Mouse (Mus musculus): ENCODE data around the gene 1700023F06Rik. TPM values are rescaled to one million over a fixed set of nuclear protein-coding genes. Genes with fewer than 3 reads are reported as not detected.

Gene 1700023F06Rik
- polyA plus RNA-seq, 1 experiment from 2014 or later, result 2.4 TPM

DNA sequence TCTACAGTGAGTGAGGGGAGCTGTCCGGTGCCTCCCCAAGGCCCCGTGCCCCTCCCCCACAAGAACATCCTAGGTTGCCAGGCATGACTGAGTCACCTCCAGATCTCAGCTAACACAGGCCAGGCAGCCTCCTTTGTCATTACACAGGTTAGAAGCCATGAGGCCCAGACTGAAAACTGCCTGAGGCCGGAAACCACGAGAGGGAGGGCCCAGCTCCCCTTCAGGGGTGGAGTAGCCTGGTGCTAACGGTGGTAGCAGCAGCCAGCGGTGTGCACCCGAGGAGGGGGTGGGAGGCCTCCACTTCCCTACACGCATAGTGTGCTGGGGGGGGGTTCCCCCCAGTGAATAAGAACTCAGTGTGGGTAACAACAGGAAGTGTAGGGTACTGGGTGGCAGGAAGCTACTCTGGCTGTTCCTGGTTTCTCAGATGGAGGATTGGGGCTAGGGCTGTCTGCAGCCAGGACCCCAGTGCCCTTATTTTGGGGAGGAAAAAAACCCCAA, 33.4 kb downstream of the 1700023F06Rik start:
- no peaks in the 10 kb centered on the region for H3K36me3 ChIP-seq (ENCODE audit: control insufficient read depth, insufficient read depth, low read length)
- no peak overlapping the region for H3K27ac ChIP-seq (ENCODE audit: low read depth, low read length)
- H3K4me2 ChIP-seq (ENCODE audit: low read depth, low read length), result no peak overlapping the region
- no peaks in the 10 kb centered on the region for H3K9me3 ChIP-seq (ENCODE audit: control insufficient read depth, low read length)
- 55% methylated on average over 8 of the region's 8 CpGs for WGBS
- ATAC-seq (ENCODE audit: low read depth), result no peak
- H3K4me3 ChIP-seq (ENCODE audit: low read depth, low read length), result no peak overlapping the region
- no peak overlapping the region for H3K9ac ChIP-seq (replicated peaks; ENCODE audit: low read depth, low read length)
- H3K4me1 ChIP-seq (ENCODE audit: control insufficient read depth, insufficient read depth, low read length), result peaks cover 13% of the 10 kb centered on the region
- peaks cover 4% of the 10 kb centered on the region; the same call in 1 of the 2 replicates for H3K27me3 ChIP-seq (ENCODE audit: control insufficient read depth, insufficient read depth, low read length)

- Histone ChIP-seq H3K27me3 (ENCODE audit: control insufficient read depth, insufficient read depth, low read length) (peaks cover 4% of the 10 kb centered on the region; the same call in 1 of the 2 replicates), H3K4me2 (ENCODE audit: low read depth, low read length) (no peak overlapping the region), H3K4me3 (ENCODE audit: low read depth, low read length) (no peak overlapping the region), H3K36me3 (ENCODE audit: control insufficient read depth, insufficient read depth, low read length) (no peaks in the 10 kb centered on the region), H3K4me1 (ENCODE audit: control insufficient read depth, insufficient read depth, low read length) (peaks cover 13% of the 10 kb centered on the region), H3K9me3 (ENCODE audit: control insufficient read depth, low read length) (no peaks in the 10 kb centered on the region), H3K27ac (ENCODE audit: low read depth, low read length) (no peak overlapping the region), H3K9ac (replicated peaks; ENCODE audit: low read depth, low read length) (no peak overlapping the region)
- ATAC-seq (ENCODE audit: low read depth), result no peak
- WGBS, result 86% methylated on average over 5 of the region's 5 CpGs
These were observed 33.9 kb downstream of the 1700023F06Rik start for GRCm38 (mm10) chr11:103174411-103174832.

DNA sequence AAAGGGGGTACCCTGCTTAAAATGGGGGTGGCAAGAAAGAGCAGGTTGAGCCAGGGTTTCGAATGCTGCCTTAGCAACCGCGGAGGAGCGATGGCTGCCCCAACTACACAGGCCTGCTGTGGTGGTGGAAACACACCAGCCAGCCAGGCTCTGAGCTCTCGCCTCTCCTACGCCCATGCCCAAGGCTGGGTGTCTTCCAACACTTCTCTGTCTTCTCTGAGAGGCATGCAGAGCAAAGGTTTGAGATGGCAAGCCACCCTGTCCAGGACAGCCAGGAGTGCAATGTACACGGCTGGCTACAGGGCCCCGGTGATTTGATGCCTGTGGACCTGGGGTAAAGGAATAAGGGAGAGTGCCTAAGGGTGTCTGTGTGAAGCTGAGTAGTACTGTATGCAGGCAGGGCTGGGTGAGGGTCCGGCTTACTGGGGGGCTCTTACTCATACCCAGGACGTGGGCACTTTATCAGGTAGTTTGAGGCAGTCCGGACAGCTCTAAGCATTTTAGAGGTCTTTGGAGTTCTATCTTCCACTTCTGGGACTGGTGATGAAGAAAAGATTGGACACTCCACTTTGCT, 34.5 kb downstream of the 1700023F06Rik start:
- no peak for ATAC-seq (ENCODE audit: low read depth)
- H3K27me3 ChIP-seq (ENCODE audit: control insufficient read depth, insufficient read depth, low read length), result peaks cover 4% of the 10 kb centered on the region; the same call in 1 of the 2 replicates
- H3K4me2 ChIP-seq (ENCODE audit: low read depth, low read length), result no peak overlapping the region
- no peak overlapping the region for H3K4me3 ChIP-seq (ENCODE audit: low read depth, low read length)
- H3K4me1 ChIP-seq (ENCODE audit: control insufficient read depth, insufficient read depth, low read length), result peaks cover 13% of the 10 kb centered on the region
- no peaks in the 10 kb centered on the region for H3K36me3 ChIP-seq (ENCODE audit: control insufficient read depth, insufficient read depth, low read length)
- no peak overlapping the region for H3K9ac ChIP-seq (replicated peaks; ENCODE audit: low read depth, low read length)
- H3K27ac ChIP-seq (ENCODE audit: low read depth, low read length), result no peak overlapping the region
- no peaks in the 10 kb centered on the region for H3K9me3 ChIP-seq (ENCODE audit: control insufficient read depth, low read length)
- 96% methylated on average over 11 of the region's 11 CpGs for WGBS

GRCm38 (mm10) chr11:103173041-103173770, 35.2 kb downstream of the 1700023F06Rik start:
- H3K4me3 ChIP-seq (ENCODE audit: low read depth, low read length), result no peak overlapping the region
- no peaks in the 10 kb centered on the region for H3K9me3 ChIP-seq (ENCODE audit: control insufficient read depth, low read length)
- WGBS, result 86% methylated on average over 7 of the region's 7 CpGs
- no peak overlapping the region for H3K9ac ChIP-seq (replicated peaks; ENCODE audit: low read depth, low read length)
- ATAC-seq (ENCODE audit: low read depth), result no peak
- no peak overlapping the region for H3K4me2 ChIP-seq (ENCODE audit: low read depth, low read length)
- H3K27me3 ChIP-seq (ENCODE audit: control insufficient read depth, insufficient read depth, low read length), result peaks cover 4% of the 10 kb centered on the region; the same call in 1 of the 2 replicates
- H3K27ac ChIP-seq (ENCODE audit: low read depth, low read length), result no peak overlapping the region
- H3K4me1 ChIP-seq (ENCODE audit: control insufficient read depth, insufficient read depth, low read length), result peaks cover 13% of the 10 kb centered on the region
- no peaks in the 10 kb centered on the region for H3K36me3 ChIP-seq (ENCODE audit: control insufficient read depth, insufficient read depth, low read length)

- no peak for ATAC-seq (ENCODE audit: low read depth)
- WGBS, result 77% methylated on average over 6 of the region's 6 CpGs
- Histone ChIP-seq H3K36me3 (ENCODE audit: control insufficient read depth, insufficient read depth, low read length) (no peaks in the 10 kb centered on the region), H3K27ac (ENCODE audit: low read depth, low read length) (no peak overlapping the region), H3K4me2 (ENCODE audit: low read depth, low read length) (peak overlapping the region; percentile 81), H3K4me1 (ENCODE audit: control insufficient read depth, insufficient read depth, low read length) (peaks cover 13% of the 10 kb centered on the region), H3K27me3 (ENCODE audit: control insufficient read depth, insufficient read depth, low read length) (peaks cover 4% of the 10 kb centered on the region; the same call in 1 of the 2 replicates), H3K9ac (replicated peaks; ENCODE audit: low read depth, low read length) (no peak overlapping the region), H3K4me3 (ENCODE audit: low read depth, low read length) (no peak overlapping the region), H3K9me3 (ENCODE audit: control insufficient read depth, low read length) (no peaks in the 10 kb centered on the region)
These were observed 35.8 kb downstream of the 1700023F06Rik start for GRCm38 (mm10) chr11:103172392-103173040.

GRCm38 (mm10) chr11:103171703-103172391, 36.5 kb downstream of the 1700023F06Rik start:
- Histone ChIP-seq H3K36me3 (ENCODE audit: control insufficient read depth, insufficient read depth, low read length) (no peaks in the 10 kb centered on the region), H3K9ac (replicated peaks; ENCODE audit: low read depth, low read length) (peak overlapping the region; percentile 73; the same call in 1 of the 2 replicates), H3K9me3 (ENCODE audit: control insufficient read depth, low read length) (no peaks in the 10 kb centered on the region), H3K4me1 (ENCODE audit: control insufficient read depth, insufficient read depth, low read length) (peaks cover 13% of the 10 kb centered on the region), H3K27ac (ENCODE audit: low read depth, low read length) (no peak overlapping the region), H3K27me3 (ENCODE audit: control insufficient read depth, insufficient read depth, low read length) (peaks cover 4% of the 10 kb centered on the region; the same call in 1 of the 2 replicates), H3K4me2 (ENCODE audit: low read depth, low read length) (peak overlapping the region; percentile 81), H3K4me3 (ENCODE audit: low read depth, low read length) (peak overlapping the region; percentile 62)
- no peak for ATAC-seq (ENCODE audit: low read depth)
- 43% methylated on average over 9 of the region's 9 CpGs for WGBS

- Histone ChIP-seq H3K9me3 (ENCODE audit: control insufficient read depth, low read length) (no peaks in the 10 kb centered on the region), H3K36me3 (ENCODE audit: control insufficient read depth, insufficient read depth, low read length) (no peaks in the 10 kb centered on the region), H3K4me2 (ENCODE audit: low read depth, low read length) (peak overlapping the region; percentile 81), H3K9ac (replicated peaks; ENCODE audit: low read depth, low read length) (peak overlapping the region; percentile 73), H3K27me3 (ENCODE audit: control insufficient read depth, insufficient read depth, low read length) (peaks cover 4% of the 10 kb centered on the region; the same call in 1 of the 2 replicates), H3K4me3 (ENCODE audit: low read depth, low read length) (peak overlapping the region; percentile 62), H3K27ac (ENCODE audit: low read depth, low read length) (no peak overlapping the region), H3K4me1 (ENCODE audit: control insufficient read depth, insufficient read depth, low read length) (peaks cover 13% of the 10 kb centered on the region)
- WGBS, result 1% methylated on average over 13 of the region's 23 CpGs
- no peak for ATAC-seq (ENCODE audit: low read depth)
These were observed 37.1 kb downstream of the 1700023F06Rik start for GRCm38 (mm10) chr11:103171286-103171620.

DNA sequence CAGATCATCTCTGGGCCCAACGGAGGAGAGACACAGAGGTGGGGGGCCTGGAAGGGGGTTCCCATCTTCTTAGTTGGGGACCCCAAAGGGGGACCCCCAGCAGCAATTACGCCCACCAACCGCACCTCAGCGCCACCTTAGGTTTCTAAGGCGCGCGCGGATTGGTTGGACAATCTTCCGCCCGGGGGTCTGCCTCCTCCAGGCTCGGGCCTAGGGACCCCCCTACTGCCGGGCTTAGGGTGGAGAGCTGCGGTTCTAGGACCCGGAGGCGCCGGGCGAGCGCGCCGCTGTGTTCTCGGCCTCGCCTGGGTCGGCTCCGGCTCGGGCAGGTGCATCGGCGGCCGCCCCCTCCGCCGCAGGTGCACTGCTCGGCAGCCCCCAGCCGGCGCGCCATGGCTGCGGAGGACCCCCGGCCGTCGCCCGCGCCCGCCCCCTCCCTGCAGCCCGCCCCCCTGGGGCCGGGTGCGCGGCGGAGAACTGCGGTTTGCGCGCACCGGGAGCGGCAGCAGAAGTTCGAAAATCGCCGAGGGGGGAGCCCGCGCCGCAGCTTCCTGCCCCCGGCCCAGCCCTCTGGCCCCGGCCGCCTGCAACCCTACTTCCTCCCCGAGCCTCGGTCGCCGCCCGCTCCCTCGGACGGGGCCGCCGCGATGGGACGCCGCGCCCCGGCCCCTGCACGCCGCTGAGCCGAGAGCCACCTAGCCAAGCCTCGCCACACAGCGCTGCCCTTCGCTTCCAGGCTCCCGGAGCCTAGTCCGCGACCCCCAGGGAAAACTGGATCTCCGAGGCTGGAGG, 37.7 kb downstream of the 1700023F06Rik start, which contains the start of gene Fmnl1:
TSS of gene Fmnl1 (plus strand) at position 614 of the 792 bp plus-strand sequence.
- Histone ChIP-seq H3K36me3 (ENCODE audit: control insufficient read depth, insufficient read depth, low read length) (no peaks in the 10 kb centered on the region), H3K27me3 (ENCODE audit: control insufficient read depth, insufficient read depth, low read length) (peaks cover 4% of the 10 kb centered on the region; the same call in 1 of the 2 replicates), H3K9me3 (ENCODE audit: control insufficient read depth, low read length) (no peaks in the 10 kb centered on the region), H3K27ac (ENCODE audit: low read depth, low read length) (no peak within 1 kb of the TSS), H3K4me2 (ENCODE audit: low read depth, low read length) (peak within 1 kb of the TSS; percentile 81), H3K4me3 (ENCODE audit: low read depth, low read length) (peak within 1 kb of the TSS; percentile 62), H3K4me1 (ENCODE audit: control insufficient read depth, insufficient read depth, low read length) (peaks cover 13% of the 10 kb centered on the region), H3K9ac (replicated peaks; ENCODE audit: low read depth, low read length) (peak within 1 kb of the TSS; percentile 73)
- 2% methylated on average over 54 of the region's 84 CpGs for WGBS
- peak; percentile 88 for ATAC-seq (ENCODE audit: low read depth)
